Mouse (Mus musculus) spleen, adult 18-20 months (tissue): ENCODE measurements at regions not wholly inside any gene's neighbourhood (a gene's known extent, or its start where the extent isn't known, plus 50 kb on each side); places are given as distances from the start of the nearest gene placed in this dataset.

Experiments used
- DNase-seq, 2 experiments: peaks; one replicate each; pipeline ENCODE4 v3.0.0; 2022; ENCODE audit warnings: mixed read lengths in 2 of 2

DNA sequence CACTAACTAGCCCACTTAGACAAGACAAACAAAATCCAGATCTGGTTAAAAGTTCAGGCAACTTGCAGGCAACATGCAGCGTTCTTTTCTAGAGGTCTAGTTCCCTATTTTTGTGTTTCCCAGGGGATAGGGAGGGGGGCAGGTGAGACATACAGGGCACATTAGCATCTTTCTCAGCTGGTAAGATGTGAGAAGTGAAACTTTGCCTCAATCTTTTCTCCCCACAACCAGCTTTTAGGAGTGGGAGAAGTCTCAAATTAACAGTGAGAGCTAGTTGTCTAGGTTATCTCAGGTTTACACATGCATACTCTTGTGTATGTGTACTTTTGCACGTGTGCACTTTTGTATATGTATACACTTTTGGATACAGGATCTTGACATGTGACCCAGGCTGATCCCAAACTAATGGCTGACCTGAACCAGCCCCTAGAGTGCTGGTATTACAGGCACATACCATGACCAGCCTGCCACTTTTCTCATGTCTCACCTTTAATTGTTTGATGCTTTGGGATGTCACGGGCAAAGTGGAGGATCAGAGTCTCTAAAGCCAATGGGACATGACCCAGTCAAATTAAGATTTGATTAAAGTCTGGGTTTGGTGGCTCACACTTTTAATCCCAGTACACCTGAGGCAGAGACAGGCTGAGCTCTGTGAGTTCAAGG lies 60.3 kb upstream of the Ube2e1 start:
- no peak for DNase-seq

DNA sequence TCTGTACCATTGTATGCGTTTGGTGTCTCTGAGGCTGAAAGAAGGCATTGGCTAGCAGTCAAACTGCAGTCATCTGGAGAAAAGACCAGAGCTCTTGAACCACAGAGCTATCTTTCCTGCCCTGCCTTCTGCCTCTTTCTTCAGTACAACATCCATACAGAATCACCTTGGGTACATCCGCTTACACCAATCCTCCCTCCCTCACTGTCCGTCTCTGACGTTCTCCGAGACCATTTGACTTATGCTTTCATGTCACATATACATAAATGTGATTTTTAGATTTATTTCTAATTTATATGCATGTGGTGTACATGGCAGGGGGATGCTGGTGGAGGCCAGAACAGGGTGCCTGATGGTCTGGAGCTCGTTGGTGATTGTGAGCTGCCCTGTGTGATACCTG lies 57.7 kb upstream of the Ube2e1 start:
- no peak for DNase-seq

DNA sequence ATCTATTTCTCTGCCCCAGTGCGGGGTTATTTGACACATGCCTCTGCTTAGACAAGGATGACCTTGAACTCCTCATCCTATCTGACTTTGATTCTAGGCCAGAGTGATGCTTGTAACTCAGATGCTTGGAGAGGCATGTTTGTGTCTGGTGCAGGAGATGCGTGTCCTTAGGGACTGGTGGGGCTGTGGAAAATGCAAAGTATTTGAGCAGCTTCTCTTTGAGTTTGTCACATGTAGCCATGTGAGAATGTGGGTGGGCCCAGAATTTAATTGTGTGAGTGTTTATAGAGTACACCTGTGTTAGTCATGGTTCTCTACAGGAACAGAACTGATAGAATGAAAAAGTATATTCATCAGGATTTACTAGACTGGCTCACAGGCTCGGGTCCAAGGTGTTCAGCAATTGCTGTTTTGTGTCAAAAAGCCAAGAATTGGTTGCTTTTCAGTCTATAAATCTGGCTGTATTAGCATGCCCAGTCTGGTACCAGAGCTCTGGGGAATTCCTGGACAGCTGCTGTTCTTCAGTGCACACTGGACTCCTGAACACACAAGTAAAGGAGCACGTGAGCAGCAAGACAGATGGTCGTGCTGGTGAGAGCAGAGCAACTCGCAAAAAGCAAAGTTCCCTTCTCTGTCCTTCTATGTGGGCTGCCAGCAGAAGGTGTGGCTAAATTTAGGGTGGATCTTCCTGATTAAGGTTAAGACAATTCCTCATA lies 54.5 kb upstream of the Ube2e1 start:
- DNase-seq = no peak
